Comparison of ENCODE assay signal across 10 mouse cellular contexts in the genomic region with DNA sequence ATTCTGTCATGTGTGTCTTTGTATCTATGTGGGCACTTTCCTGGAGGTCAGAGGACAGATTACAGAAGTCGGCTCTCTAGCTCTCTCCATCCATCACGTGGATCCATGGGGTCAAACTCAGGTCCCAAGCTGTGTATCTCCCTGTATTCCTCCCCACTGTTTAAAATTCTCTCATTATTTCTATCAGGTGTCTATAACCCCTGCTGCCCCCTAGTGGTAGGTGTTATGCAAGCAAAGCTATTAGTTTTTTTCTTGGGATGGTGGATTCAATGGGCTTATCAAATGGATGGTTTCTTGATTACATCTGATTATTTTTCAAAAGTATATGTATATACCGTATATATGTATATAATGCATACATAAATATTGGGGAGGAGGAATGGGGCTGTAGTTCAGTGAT. TPM values are rescaled to one million over a fixed set of nuclear protein-coding genes. Genes with fewer than 3 reads are reported as not detected.
DNase-seq lines count a peak whose midpoint lies in the region; ATAC-seq and TF ChIP-seq lines count a peak whose summit lies in the region.
"Had no signal": no experiment of that assay in that cellular context is flagged by ENCODE, and none has a peak within 500 bp of the region (broad histone marks: within the 10 kb centered on the region; RNA-seq: fewer than 3 reads in every experiment).

No protein-coding gene starts in this region.

- H3ac ChIP-seq in C2C12 (ENCODE audit: control insufficient read depth, insufficient read length, low read depth), result no peak overlapping the region

- intact Hi-C loops in heart, postnatal 10 days (cut with DNase I), result loop anchor here (2.0 kb wide), 1 partner anchor 132 kb away; no protein-coding TSS in a partner anchor
- intact Hi-C loops in heart, postnatal 25 days (cut with DNase I), result loop anchor here (2.0 kb wide), 1 partner anchor 58 kb away; no protein-coding TSS in a partner anchor

- peak; percentile 56 to 84 for DNase-seq in heart, postnatal 10 days
- DNase-seq in heart, postnatal 25 days (ENCODE audit: low spot score), result no peak
- DNase-seq in adrenal gland, postnatal 10 days, result peak; percentile 83
- DNase-seq in embryonic facial prominence, embryonic 10.5 days (ENCODE audit: low spot score), result peak; percentile 48
- peak; percentile 64 to 70 for DNase-seq in layer of hippocampus, postnatal 10 days (ENCODE audit: low spot score in 2 of 2)
- peak; percentile 72 for DNase-seq in retina, postnatal 1 day

- no peak for TF ChIP-seq CTCF in C2C12 (IDR thresholded peaks at IDR 0.05; ENCODE audit: control insufficient read depth, insufficient read depth, insufficient read length)

- H3K27me3 ChIP-seq in C2C12 (ENCODE audit: control insufficient read depth, insufficient read depth, insufficient read length), result no peaks in the 10 kb centered on the region
- no peaks in the 10 kb centered on the region for H3K27me3 ChIP-seq in embryonic facial prominence, embryonic 10.5 days (replicated peaks; ENCODE audit: low read depth, poor library complexity, severe bottlenecking)
- H3K27me3 ChIP-seq: embryonic facial prominence, embryonic 12.5 days; liver, embryonic 15.5 days had no signal

- H3K9me3 ChIP-seq in embryonic facial prominence, embryonic 10.5 days, result no peaks in the 10 kb centered on the region; the same call in 1 of the 2 replicates
- H3K9me3 ChIP-seq: embryonic facial prominence, embryonic 12.5 days; liver, embryonic 15.5 days had no signal

- peaks cover 9% of the 10 kb centered on the region for H3K4me1 ChIP-seq in embryonic facial prominence, embryonic 10.5 days

- WGBS in embryonic facial prominence, embryonic 10.5 days, result 33% methylated on average over 3 of the region's 3 CpGs

- no peak for ATAC-seq in activated CD4-positive, CD25-positive, alpha-beta regulatory T cell, adult 4 months

- peaks cover 4% of the 10 kb centered on the region for H3K79me3 ChIP-seq in C2C12 (ENCODE audit: low read depth)

- peaks cover 24% of the 10 kb centered on the region for H3K79me2 ChIP-seq in C2C12 (ENCODE audit: control insufficient read depth, insufficient read depth)

- no peak overlapping the region for H3K4me3 ChIP-seq in C2C12 (ENCODE audit: insufficient read depth, poor library complexity, severe bottlenecking)
- no peak overlapping the region for H3K4me3 ChIP-seq in embryonic facial prominence, embryonic 10.5 days
- H3K4me3 ChIP-seq: embryonic facial prominence, embryonic 12.5 days; liver, embryonic 15.5 days had no signal

- H3K36me3 ChIP-seq in C2C12 (ENCODE audit: control insufficient read depth, insufficient read depth), result peaks cover 7% of the 10 kb centered on the region
- peaks cover 8% of the 10 kb centered on the region for H3K36me3 ChIP-seq in embryonic facial prominence, embryonic 10.5 days (replicated peaks)

- no peak overlapping the region for H3K27ac ChIP-seq in embryonic facial prominence, embryonic 10.5 days (replicated peaks)
- H3K27ac ChIP-seq: embryonic facial prominence, embryonic 12.5 days; liver, embryonic 15.5 days had no signal

TF ChIP-seq in C2C12, 6 proteins besides CTCF, POLR2A, EP300 and RAD21:
- TF ChIP-seq CEBPB (IDR thresholded peaks at IDR 0.05; ENCODE audit: low read depth) (peak; percentile 13), FOSL1 (IDR thresholded peaks at IDR 0.05; ENCODE audit: insufficient read depth, low read length, poor library complexity, severe bottlenecking) (no peak)

RNA-seq across cellular contexts. Expression of a gene that starts 1.8 kb away (rescaled TPM):
- total RNA-seq in heart, postnatal 10 days (2021), result 10 to 100 TPM; 19.2 to 21.1 TPM
- 10 to 100 TPM; 15.5 to 17.2 TPM for total RNA-seq in heart, postnatal 25 days (2021)
- polyA plus RNA-seq in C2C12 (2012; fragmentation: generic; extraction: Trizol), result 16.7 TPM
- 10 to 100 TPM; 35.2 to 39.1 TPM for total RNA-seq in adrenal gland, postnatal 10 days (2021)
- polyA plus RNA-seq in embryonic facial prominence, embryonic 10.5 days (2016; fragmentation: Nextera tagmentation; extraction: Ambion mirVana), result 52.6 and 59.7 TPM in 2 replicates
- total RNA-seq in layer of hippocampus, postnatal 10 days (2021), result 10 to 100 TPM; 68.6 to 75.4 TPM
- polyA plus RNA-seq in activated CD4-positive, CD25-positive, alpha-beta regulatory T cell, adult 4 months (2017; shearing (Covaris generic)), result 10 to 100 TPM; 17.1 to 21.6 TPM

RNA-seq across cellular contexts. Expression of a gene that starts 39.2 kb away (rescaled TPM):
- 10 to 100 TPM; 62.8 to 72.0 TPM for total RNA-seq in heart, postnatal 10 days (2021)
- total RNA-seq in heart, postnatal 25 days (2021), result 10 to 100 TPM; 50.7 to 65.8 TPM
- polyA plus RNA-seq in C2C12 (2012; fragmentation: generic; extraction: Trizol), result 106 TPM
- total RNA-seq in adrenal gland, postnatal 10 days (2021), result 100 to 1,000 TPM; 175 to 226 TPM
- polyA plus RNA-seq in embryonic facial prominence, embryonic 10.5 days (2016; fragmentation: Nextera tagmentation; extraction: Ambion mirVana), result 97.3 and 103 TPM in 2 replicates
- total RNA-seq in layer of hippocampus, postnatal 10 days (2021), result 10 to 100 TPM; 74.9 to 77.7 TPM
- 10 to 100 TPM; 15.7 to 21.9 TPM for polyA plus RNA-seq in activated CD4-positive, CD25-positive, alpha-beta regulatory T cell, adult 4 months (2017; shearing (Covaris generic))

RNA-seq across cellular contexts. Expression of a gene that starts 57.7 kb away (rescaled TPM):
- total RNA-seq in heart, postnatal 10 days (2021), result 1 to 10 TPM; 1.2 to 1.8 TPM
- 1 to 10 TPM; 2.1 to 2.2 TPM for total RNA-seq in heart, postnatal 25 days (2021)
- polyA plus RNA-seq in C2C12 (2012; fragmentation: generic; extraction: Trizol), result not detected
- total RNA-seq in adrenal gland, postnatal 10 days (2021), result 1 to 10 TPM; 3.6 to 4.0 TPM
- polyA plus RNA-seq in embryonic facial prominence, embryonic 10.5 days (2016; fragmentation: Nextera tagmentation; extraction: Ambion mirVana), result 0.75 and 0.86 TPM in 2 replicates
- not detected for total RNA-seq in layer of hippocampus, postnatal 10 days (2021)
- polyA plus RNA-seq in activated CD4-positive, CD25-positive, alpha-beta regulatory T cell, adult 4 months (2017; shearing (Covaris generic)), result not detected
